Mouse (Mus musculus) myocyte (in vitro differentiated cells): ENCODE data around the gene Fam173a.

Experiments
- POLR2A ChIP-seq: IDR thresholded peaks from one replicate; pipeline ENCODE4 v1.6.1; 2011; ENCODE audit warnings: low read depth, mild to moderate bottlenecking, control low read depth, moderate library complexity; ENCODE audit not compliant: insufficient read length
- POLR2AphosphoS2 ChIP-seq: IDR thresholded peaks from one replicate; pipeline ENCODE4 v1.6.1; 2011; ENCODE audit warnings: low read depth, control low read depth; ENCODE audit not compliant: insufficient read length

GRCm38 (mm10) chr17:25801029-25801428 is 8.3 kb upstream of the Fam173a start:
- no peak for TF ChIP-seq POLR2A
- TF ChIP-seq POLR2AphosphoS2: no peak
